Mouse (Mus musculus) NIH3T3 (cell line): ENCODE data around the gene Sox5.
A peak's percentile ranks its signal among the peaks of the same experiment; 100 is the strongest.

Source experiments
- DNase-seq: peaks from one replicate; pipeline ENCODE4 v3.0.0-alpha.2; 2012; ENCODE audit warnings: low read depth

Sox5 gene

DNA sequence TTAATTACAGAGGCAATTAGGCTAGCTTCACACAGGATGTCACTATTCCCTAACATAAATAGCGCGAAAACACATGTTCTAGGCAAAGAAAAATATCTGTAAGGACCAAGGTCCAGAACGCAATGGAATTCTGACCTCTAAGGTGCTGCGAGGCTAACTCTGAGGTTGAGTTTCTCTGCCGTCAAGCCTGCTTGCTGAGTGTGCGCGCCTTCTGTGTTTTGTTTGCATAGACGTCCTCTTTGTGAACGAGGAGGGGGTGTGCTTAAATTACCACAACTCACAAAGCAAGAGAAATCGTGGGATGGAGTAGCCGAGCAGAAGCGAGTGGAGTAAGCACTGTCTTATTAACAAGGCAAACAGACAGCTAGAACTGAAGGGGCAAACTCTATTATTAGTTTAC lies 202.5 kb downstream of the Sox5 start:
- no peak for DNase-seq

DNA sequence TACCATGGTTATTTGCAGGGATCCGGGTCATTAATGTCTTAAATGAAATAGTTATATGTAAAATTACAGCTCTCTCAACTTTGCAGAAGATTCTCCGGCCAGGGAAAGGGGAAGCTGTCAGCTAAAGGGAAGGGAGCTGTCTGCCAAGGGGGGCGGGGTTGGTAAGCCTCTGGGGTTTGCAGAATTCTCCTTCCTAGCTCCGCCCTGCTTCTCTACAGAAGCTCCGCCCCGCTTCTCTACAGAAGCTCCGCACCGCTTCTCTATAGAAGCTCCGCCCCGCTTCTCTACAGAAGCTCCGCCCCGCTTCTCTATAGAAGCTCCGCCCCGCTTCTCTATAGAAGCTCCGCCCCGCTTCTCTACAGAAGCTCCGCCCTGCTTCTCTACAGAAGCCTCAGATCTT lies 210.9 kb downstream of the Sox5 start:
- no peak for DNase-seq

DNA sequence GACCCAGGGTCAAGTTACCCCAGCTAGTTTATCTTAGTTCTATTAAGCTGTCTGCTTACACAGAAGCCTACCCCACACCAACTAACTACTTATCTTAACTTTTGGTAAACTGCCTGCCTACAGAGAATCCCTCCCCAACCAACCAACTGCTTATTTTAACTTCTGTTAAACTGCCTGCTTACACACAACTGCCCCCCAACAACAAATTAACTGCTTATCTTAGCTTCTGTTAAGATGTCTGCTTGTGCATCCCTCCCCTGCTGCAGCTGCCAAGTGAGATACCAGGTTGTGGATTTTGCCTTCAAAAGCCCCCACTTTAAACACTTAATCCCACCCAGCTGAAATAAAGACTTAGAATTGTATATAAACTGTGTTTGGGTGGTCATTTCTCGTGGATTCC lies 215.9 kb downstream of the Sox5 start:
- DNase-seq: no peak

DNA sequence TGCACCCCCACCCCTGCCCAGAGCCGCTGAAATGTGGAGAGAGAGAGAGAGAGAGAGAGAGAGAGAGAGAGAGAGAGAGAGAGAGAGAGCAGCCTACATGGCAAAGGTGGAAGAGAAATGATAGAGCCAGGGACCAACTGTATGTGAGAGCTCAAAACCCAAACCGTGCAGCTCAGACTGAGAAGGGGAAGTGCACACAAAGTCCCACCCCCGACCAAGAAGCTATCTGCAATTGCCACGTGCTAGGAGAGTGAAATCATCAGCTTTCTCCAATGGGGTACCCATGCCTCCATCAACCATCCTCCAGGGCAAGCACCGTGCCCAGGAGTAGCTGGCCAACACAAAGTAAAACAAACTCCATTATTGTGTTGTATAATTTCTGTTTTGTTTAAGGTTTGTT lies 220.1 kb downstream of the Sox5 start:
- no peak for DNase-seq

DNA sequence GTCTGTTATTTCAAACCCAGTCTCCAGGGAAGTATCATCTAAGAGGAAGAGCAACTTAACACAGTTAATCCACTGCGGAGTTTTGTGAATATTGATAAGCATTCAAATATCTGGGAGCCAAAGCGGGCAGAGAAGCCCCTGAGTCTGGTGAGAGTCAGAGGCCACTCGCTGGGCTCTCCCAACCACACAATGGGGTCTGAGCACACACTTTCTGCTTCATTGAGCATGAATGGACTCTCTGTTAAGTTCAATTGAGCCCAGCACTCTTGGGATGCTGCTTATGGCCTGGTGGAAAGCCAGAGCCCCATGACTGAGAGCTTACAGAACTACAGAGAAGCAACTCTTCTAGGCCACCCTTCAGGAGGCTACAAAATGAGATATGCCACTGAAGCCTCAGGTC lies 221.6 kb downstream of the Sox5 start:
- DNase-seq: no peak

DNA sequence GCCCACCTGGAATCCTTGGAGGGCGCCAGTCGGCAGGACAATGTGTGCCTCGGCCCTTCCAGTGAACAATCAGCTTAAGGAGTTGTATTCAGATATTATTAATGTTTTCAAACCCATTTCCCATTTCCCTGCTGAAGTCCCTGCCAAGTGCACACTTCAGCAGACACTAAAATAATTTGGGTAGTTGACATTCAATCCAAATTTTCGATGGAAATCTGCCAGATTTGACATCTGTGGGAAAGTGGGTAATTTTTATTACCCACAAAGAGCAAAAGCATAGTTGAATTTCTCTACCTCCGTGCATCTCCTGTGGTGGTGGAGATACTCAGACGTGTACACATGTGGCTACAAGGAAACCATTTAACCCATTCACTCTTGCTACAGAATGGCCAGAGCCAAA lies 228.3 kb downstream of the Sox5 start:
- no peak for DNase-seq

DNA sequence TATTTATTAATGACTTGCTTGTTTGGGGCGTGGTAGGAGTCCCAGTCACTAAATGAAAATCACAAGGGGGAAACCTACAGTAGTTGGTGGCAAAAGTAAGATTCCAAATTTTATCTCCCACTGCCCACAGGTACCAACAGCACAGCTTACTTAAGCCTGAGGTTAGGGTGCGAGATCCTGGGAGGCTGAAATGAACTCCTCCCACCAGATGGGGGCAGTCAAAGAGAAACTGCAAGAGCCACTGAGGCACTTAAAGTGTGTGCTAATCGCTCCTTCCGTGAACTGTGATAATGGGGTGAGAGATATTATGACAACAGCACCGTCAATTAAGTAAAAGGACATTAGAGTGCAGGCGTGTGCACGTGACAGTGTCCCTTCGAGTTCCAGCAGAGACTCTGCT lies 232.8 kb downstream of the Sox5 start:
- no peak for DNase-seq

DNA sequence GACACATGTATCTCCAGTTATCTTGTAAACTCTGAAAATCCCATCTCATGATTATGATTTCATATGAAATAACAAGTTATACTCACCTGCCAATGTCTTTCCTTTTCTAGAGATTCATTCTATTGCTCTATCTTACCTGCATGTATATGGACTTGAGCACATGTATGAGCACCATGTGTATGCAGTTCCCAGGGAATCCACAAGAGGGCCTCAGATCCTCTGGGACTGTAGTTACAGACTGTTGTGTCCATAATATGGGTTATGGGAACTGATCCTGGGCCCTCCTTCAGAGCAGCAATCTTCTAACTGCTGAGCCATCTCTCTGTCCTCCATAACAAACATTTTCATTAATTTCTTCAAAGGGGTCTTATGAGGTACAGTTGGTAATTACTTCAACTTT lies 234.6 kb downstream of the Sox5 start:
- DNase-seq: peak; percentile 20

DNA sequence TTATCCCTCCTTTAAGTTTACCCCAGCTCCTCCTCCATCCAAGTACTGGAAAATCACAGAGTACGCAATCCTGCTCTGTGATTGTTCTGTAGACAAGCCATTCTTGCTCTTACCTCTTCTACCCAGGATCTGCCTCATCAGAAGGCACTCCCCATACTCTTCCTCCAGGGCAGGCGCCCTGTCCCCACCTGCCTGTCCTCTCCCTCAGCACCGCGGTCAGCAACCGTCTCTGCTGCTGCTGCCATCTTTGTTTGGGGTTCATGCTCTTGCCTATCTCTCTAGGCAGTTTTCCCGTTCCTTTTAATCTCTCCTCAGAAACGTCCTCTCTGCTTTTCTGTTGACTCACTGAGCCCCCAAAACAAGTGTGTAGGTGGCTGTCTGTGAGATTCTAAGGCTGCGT lies 236.2 kb downstream of the Sox5 start:
- no peak for DNase-seq

DNA sequence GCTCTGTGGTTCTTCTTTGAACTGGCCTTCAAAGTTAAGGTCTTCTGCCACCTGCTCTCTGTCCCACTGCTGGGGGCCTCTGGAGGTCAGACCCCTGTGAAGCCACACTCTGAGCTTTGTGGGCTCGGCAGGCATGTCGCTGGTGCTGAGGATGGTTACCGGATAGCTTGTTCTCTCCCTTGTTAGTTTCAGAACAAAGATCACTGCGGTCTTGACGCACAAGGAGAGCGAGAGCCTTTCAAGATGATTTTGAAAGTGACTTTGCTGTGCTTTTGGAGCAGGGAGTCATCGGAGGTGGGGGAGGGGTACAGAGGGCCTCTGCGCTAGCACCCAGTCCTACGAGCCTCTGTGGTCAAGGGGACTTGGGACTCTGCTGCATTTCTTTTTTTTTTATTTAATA lies 240.5 kb downstream of the Sox5 start:
- DNase-seq: no peak

DNA sequence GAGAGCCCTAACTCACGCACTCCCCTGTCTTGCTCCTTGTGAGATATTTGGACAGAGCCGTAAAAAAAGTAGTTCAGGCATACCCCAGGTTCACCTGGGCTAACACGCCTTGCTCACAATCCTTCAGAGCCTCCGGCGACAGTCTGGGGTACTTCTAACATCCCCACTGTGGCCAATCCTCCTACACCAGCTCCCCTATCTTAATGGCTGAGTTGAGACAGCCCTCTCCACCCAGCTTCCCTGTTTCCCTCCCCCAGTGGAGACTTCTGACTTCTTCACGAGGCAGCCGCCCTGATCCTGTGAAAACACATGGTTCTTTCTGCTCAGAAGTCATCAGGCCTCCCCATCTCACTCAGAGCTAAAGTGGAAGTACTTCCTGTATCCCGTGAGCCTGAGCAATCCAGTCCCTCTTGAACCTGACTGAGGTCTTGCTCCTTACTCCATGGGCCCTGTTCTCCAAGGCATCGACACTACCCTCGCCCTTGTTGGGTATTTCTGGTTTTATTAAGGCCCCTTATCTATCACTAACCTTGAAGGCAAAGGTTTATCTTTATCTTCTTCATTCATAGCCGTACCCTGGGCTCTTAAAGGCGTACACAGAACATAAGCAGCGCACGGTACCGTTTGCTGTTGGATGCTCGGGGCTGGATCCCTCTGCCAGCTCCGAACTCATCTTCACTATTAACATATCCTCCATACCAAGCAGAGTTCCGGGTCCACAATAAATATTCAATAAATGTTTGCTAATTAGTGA lies 242.2 kb downstream of the Sox5 start:
- DNase-seq: no peak

DNA sequence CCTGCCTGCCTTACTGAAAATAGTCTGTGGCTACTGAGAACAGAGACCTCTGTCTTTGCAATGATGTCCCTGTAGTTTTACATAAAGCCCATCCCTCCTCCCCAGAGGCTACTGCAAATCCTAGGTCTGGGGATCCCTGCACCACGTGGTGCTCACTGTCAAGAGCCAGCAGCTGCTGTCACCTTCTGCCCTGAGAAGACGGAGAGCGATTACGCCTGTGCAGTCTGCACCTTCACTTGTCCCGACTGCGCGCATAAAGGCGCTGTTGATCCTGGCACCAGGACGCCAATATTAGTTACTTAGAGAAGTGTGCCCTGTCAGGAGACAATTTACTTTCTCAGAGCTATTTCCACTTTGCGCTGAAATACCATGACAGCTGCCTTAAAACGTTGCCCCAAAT lies 258.3 kb downstream of the Sox5 start:
- DNase-seq: no peak

DNA sequence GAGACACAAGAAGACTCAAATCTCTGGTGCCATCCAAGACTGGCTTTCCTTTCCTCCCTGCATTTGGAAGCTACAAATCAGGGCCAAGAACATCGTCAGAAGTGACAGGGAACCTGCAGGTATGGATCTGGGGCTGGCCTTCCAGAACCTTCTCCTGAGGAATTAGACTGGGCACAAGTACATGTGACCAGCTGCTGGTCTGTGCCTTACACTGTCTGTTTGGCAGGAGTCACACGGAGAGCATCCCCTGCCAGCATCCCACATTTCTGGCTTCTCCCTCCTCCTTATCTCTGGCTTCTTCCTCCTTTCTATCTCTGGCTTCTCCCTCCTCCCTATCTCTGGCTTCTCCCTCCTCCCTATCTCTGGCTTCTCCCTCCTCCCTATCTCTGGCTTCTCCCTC lies 263.0 kb downstream of the Sox5 start:
- DNase-seq: no peak

DNA sequence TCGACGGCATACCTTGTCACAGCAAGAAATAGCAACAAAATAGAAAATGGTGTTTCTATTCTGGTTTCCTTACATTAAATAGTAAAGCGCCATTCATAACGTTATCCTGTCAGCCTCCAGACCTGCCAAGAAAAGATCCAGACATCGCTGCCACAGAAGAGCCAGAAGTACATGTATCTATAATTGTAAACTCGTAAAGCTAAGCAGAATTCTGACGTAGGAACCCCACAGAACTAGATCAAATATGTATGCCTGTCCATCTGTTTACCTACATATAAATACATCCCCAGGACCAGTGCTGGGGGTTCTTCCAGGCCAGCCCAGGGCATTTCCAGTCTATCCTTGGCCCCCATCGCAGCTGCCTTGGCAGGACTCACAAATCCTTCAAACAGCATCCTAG lies 265.9 kb downstream of the Sox5 start:
- no peak for DNase-seq

DNA sequence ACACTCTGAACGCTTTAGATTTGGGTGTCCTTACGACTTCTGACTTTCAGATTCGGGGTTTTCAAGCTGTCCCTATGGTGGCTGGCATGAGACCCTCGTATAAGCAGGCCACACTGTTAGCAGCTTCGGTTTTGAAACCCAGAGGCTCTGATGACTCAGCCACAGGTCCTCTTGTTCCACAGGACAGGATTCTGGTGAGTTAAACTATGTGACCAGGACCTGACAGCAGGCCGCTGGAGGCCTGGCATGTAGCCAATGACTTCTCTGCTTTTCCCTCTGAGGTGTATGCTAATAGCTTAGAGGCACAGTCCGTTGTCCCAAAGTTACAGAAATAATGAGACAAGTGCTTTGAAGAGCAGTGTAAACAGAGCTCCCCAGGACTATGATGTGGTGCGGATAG lies 268.0 kb downstream of the Sox5 start:
- DNase-seq: peak; percentile 40

DNA sequence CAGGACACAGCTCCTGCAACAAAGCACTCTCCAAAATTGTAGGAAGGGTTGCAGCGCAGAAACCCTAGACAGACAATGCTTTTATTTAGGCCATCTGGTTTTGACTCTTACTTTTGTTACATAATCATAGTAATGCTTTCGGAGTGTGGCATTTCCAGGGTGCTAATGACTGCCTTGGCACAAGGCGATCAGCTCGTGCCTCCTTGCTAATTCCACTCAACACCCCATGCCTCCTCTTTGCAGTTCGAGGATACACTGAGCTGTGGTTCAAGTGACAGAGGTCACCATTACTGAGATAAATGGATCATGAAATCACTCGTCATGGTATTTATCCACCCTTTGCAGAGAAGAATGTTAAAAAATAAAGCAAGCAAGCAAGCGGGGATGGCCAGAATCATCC lies 269.9 kb downstream of the Sox5 start:
- DNase-seq: no peak

DNA sequence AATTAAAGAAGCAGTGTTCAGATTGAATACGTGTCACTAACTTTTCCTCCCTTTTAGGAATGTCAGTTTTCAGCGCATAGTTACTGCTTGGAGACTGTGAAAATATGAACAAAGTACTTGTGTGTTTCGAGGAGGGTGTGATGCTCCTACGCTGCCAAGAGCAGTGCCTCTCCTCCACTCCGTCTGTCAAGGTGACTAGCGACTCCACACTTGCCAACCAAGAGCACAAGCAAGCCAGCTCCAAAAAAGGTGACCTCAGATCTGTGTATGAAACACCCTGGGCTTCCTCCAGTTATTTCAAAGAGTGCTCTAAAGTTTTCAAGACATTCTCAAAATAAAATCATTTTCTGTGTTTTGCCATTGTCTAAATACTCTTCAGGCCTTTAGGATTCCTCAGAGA lies 271.6 kb downstream of the Sox5 start:
- no peak for DNase-seq

DNA sequence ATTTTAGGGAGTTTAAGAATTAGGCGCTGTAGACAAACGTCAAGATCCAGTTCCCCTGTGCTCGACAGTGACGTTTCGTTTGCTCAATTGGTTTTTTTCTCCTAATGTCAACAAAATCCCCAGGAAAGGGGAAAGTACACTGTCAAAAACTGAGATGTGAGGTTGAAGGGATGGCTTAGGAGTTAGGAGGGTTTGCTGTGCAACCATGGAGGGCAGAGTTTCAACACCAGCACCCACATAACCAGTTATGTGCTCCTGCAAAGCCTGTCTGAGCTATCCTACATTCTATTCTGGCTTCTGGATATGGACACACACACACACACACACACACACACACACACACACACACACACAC lies 277.6 kb downstream of the Sox5 start:
- no peak for DNase-seq

DNA sequence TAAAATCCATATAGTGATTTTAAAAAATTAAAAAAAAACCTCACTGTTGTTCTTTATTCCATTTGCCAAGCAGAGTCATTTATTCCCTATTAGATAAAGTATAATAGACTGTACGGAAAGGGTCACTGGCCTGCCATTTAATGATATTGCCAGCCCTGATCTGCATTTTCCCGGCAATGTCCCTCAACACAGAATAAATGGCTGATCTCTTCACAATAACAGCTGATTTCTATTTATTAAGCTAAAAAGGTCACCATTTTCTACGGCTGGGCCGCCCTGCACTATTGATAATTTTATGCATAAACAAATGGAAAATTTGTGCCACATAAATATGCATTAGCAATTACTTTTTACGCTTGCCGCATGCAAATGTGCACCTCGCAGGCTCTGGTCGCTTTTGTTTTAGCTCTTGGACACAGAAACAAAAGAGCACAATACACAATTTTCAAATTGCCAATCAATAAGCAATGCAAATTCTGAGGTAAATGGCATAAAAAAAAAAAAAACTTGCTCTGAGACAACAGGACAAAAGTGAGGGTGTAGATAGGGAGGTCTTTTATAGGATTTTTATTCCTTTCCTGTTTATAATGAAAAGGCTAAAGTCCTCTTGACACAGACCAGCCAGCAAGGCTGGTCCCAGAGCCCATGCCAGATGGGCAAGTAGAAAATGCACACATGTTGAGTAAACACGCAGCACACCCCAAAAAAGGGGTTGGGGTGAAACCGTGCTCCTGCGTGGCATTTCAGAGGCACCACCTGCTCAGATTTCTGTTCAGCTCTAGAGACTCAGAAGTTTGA lies 278.2 kb downstream of the Sox5 start:
- DNase-seq: no peak

DNA sequence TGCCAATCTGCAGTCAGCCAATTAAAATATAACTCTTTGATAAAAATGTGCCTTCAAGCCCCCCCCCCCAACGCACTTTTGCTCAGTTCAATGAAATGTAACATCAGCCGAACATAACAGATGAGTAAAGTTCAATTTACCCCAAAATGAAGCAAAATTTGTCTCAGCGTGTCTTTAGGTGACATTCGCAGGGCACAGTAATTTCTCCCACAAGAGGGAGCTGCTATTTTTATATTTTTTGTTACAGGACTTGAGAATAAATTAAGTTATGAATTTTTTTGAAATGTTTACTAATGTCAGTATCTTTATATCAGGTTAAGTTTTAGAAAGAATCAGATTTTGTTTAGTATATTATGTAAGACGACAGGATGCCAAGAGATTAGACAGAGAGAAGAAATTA lies 280.3 kb downstream of the Sox5 start:
- peak; percentile 43 for DNase-seq

DNA sequence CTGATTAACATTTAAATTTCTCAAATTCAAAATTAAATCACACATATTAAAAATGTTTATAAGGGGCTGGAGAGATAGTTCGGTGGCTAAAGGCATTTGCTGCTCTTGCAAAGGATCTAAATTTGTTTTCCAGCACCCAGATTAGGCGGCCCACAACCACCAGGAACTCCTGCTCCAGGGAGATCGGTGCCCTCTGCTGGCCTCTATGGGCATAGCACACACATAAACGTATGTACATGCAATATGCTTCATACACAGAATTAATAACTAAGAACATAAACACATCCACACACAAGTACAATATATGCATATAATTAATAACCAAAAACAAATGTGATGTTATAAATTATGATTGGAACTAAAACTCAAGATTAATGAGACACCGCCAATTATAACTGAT lies 283.6 kb downstream of the Sox5 start:
- peak; percentile 20 for DNase-seq

DNA sequence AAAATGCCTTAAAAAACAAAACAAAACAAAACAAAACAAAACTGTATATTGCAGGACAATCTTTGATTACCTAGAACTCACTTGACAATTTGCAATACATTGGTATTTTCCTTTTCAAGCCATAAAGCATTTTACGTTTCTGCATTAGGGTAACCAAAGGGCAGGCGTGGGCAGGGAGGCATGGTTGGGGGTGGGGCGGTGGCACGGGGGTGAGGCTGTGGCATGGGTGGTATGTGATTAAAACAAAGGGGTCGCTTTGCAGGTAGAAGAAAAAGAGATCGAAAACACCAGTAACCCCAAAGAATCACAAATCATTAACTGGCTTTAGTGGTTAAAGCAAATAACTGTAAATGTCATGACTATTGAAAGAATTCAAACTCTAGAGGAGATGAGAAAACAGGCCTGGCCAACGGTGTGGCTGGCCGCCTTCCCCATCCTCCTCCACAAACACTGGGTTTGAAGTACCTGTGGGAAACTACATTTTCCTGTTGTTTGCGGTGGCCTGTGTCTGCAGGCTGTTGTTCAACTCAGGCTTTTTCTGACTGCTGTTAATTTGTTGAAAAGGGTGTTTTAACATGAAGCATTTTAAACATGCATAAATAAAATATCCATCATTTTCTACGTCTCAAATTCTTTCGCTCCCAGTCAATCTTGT lies 289.9 kb downstream of the Sox5 start:
- DNase-seq: no peak

DNA sequence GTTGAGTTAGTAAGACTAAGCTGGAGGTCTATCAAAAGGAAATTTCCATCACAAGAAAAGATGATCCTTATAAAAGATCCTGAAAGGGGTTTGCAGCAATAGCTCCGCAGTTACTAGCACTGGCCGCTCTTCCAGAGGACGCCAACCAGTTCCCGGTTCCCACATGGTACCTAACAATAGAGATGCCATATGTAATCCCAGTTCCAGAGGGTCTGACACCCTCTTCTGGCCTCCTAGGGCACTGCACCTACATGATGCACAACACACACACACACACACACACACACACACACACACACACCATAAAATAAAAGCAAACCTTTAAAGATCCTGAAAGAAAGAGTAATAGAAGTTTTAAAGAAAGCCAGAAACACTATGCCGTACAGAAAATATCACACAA lies 290.9 kb downstream of the Sox5 start:
- no peak for DNase-seq
